Mouse (Mus musculus) left cerebral cortex, postnatal 25 days (tissue): ENCODE data around the gene Espnl. TPM values are rescaled to one million over a fixed set of nuclear protein-coding genes. Genes with fewer than 3 reads are reported as not detected.

Experiments used
- DNase-seq, 2 experiments: peaks; one replicate each; pipeline ENCODE4 v3.0.0; 2022; ENCODE audit warnings: low spot score in 2 of 2, mixed read lengths in 1 of 2
- intact Hi-C: fragments of 180-260 bp; cut with DNase I; formaldehyde crosslinking; loops from one replicate; pipeline ENCODE4 v1.15.1; 2025
- total RNA-seq, 2 experiments: library from RNA; stranded (reverse); gene quantifications; 2 replicates each; pipeline ENCODE4 v1.2.3; 2021

Espnl gene
- under 1 TPM; 0.14 to 0.27 TPM for total RNA-seq

DNA sequence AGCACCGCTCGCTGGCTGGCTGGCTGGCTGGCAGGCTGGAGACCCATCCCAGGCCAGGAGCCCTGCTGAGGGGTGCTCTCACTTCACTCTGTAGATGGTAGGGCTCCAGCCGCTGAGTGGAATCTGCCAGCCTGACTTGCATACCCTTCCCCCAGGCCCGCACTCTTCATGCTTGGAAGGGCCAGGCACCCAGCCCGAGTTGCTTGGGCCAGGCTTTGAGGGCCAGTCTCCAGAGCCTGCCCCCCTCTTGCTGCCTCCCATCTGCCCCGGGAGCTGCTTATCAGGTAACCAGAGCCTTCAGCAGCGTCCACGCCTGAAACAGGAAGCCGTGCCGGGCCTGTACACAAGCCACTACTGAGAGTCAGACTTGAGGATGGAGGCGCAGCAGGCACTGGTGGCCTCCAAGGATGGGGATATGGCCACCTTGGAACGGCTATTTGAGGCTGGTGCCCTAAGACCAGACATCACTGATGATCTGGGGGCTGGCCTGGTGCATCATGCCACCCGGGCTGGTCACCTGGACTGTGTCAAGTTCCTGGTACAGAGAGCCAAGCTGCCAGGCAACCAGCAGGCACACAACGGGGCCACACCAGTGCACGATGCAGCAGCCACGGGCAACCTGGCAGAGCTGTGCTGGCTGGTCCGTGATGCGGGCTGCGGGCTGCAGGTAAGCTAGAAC lies at the start of gene Espnl:
Espnl (plus strand) TSS at position 316 of the 679 bp plus-strand sequence.
- no peak for DNase-seq
- intact Hi-C loops: no loop called here

DNA sequence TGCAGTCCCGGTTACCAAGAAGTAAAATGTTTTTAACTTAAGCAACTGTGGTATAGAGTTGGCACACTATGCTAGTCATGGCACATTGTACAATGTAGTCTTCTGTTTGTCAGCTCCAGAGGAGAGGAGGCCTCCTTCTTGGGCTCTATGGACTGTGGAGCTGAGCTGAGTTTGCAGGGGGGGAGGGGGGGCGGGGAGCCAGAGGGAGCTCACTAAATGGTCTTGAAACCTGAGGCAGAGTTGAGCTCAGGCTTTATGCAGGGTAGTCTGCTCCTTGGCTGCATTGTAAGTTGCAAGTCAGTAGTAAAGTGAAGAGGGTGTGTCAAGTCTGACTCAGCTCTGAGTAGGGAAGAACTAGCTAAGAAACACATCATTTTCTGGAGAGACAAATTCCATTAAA lies 49.6 kb upstream of the Espnl start:
- intact Hi-C loops: no loop called here
- DNase-seq: peak in 1 of 2 experiments; percentile 33

DNA sequence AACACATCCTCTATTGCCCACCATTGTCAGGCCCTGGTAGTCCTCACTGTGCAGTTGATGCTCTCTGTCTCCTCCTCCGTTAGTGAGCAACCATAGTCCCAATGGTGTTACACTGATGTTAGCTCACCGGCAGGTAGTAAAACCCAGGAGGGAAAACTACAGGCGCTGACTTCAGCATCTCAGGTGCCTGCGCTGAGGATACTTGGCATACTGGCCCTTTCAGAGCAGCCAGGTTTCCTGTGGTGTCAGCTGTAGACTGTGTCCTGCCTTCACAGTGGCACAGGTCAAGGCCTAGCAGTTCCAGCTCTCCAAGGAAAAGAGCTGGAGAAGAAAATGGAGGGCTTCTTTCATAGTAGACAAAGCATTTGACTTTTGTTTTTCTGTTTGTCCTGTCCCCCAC lies 45.3 kb upstream of the Espnl start:
- no peak for DNase-seq
- intact Hi-C loops: no loop called here

DNA sequence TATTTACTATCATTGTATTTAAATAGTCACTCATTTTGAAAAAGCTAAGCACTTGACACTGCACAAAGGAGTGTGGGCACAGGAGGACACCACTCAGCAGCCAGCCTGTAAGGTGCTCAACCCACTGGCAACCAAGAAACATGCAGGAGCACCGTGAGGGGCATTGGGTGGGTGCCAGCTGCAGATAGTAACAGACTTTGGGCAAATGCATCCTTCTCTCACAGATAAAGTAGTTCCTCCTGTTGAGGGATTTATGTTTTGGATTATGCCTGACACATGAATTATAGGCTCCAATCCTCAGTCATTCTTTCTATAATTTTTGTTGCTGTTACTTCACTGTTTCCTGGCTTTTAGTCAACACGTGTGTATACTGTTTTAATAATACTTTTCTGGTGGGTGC lies 44.4 kb upstream of the Espnl start:
- DNase-seq: no peak

DNA sequence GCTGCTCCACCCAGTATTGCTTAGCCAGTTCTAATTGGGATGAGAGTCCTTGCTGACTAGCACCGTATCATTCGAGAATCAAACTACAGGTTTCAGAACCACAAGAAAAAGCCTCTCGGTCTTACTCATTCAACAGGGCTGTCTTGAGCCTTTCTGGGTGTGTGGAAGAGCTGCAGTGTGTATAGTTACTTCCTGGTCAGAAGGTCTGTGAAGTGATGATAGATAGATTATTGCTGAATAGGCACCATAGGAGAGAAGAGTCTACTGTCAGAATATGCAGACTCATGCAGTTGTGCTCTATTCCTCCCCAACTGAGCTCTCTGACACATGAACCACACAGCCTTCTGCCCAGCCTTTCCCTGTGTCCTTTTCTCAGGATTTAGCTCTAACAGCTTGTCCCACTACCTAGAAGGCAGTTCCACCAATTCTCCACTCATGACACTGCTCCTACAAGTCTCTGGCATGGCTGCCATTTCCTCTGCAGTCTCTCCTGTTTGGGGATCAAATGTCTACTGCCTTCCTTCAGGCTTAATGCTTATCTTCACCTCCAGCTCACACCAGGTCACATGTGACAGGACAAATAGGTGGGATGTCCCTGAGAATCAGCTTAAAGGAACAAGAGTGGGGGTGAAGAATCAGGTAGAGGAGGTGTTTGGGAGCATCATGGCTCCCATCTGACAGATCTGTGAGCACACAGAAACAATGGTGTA lies 43.3 kb upstream of the Espnl start:
- intact Hi-C loops: no loop called here
- DNase-seq: no peak

More for the DNA sequence above, 44.4 kb upstream of the Espnl start:
- intact Hi-C loops: no loop called here

DNA sequence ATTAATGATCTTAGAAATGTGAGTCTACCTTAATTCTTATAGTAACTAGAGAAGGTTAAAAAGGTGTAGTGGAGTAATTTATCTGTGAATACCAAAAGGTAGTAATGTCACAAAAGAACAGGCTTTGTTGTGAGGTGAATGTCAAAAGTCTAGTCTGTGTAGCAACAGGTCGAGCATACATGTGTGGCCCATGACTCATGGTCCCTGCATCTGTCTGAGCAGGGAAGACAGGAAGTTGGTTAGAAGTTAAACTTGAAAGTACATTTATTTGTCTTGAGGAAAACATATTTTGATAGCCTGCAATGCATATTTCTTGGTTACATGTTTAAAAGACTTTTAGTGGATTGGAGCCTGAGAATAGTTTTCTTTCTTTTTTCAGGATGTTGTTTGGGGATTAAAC lies 42.7 kb upstream of the Espnl start:
- no peak for DNase-seq
- intact Hi-C loops: no loop called here

DNA sequence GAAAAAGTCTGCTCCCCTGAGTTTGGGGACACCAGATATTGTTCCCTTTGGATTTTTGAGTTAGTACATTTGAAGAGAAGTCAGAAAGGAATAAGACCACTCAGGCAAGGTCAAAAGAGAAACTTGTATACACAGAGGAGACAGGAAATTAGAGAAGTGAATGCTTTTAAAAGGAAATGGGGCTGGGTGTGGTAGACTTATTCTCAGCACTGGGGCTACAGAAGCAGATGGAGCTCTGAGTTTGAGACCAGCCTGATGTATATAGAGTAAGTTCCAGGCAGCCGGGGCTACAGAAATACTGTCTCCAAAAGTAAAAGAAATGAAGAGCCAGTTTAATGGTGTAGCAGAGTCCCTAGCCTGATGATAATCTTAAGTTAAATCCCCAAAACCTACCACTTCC lies 39.3 kb upstream of the Espnl start:
- DNase-seq: no peak
- intact Hi-C loops: no loop called here

DNA sequence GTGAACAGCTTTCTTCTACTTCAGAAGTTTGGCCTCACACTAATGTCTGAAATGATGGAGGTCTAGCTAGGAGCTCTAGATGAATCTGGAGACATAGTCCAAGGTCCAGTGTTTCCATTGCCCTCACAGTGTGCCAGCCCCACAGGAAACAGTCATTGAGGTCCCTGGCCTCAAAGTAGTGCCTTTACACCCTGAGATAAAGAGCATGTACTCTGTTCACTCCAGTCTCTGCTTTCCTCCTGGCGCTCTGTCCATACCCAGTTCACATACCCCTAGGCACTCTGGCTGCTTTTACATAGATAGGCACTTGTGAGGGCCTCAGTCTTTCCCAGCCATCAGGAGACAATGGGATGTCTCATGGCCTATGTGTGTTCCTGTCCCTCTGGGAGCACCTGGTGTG lies 32.5 kb upstream of the Espnl start:
- intact Hi-C loops: no loop called here
- no peak for DNase-seq

DNA sequence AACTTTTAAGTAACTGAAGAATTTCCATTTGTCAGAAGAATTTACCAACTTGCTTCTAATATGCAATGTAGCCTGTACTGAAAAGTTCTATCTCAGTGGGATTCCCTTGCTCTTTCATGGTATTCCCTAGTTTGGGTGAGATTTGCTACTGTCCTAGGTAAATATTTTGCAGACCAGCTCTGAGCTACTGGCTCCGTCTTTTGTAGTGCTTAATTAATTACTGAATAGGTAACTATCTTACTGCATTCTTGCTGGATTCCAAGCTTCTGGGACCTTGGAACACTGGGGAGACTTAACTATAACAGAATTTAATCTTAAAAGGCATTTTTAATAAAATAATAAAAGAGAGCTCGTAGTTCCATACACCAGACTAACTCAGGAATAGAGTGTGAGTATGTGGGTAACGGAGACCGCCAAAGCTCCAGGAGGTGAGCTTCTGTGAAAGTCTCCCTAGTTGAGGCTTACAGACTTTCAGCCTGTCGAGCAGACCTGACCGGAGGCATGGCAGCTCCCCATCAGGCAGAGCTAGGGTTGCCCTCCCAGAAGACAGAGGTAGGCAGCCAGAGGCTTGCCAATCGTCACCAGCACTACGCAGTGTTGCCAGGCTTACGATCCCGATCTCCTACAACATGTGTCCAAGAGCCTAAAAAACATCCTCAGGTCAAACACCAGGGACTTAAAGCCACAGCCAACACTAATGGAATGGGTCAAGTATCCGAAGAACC lies 29.6 kb upstream of the Espnl start:
- intact Hi-C loops: no loop called here
- DNase-seq: no peak

DNA sequence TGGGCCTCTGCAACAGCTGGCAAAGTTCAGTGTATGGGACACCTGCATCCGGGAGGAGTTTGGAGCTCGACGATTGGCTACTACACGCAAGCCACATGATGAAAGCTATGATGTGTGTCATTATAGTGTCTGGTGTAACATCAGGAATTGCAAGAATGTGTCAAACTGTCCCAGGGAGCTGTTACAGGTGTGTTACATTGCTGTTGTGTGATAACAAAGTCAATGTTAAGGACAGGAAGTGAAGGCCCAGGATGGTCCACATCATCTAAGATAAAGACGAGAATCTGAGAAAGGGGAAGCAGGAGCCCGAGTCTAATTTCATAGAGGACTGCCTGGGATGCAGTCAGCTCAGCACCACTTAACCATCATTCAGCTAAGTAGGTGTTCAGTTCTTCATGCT lies 26.3 kb upstream of the Espnl start:
- intact Hi-C loops: loop anchor here (5.0 kb wide), 1 partner anchor 43 kb away; the partner anchor contains the start of gene Ube2f
- DNase-seq: no peak

DNA sequence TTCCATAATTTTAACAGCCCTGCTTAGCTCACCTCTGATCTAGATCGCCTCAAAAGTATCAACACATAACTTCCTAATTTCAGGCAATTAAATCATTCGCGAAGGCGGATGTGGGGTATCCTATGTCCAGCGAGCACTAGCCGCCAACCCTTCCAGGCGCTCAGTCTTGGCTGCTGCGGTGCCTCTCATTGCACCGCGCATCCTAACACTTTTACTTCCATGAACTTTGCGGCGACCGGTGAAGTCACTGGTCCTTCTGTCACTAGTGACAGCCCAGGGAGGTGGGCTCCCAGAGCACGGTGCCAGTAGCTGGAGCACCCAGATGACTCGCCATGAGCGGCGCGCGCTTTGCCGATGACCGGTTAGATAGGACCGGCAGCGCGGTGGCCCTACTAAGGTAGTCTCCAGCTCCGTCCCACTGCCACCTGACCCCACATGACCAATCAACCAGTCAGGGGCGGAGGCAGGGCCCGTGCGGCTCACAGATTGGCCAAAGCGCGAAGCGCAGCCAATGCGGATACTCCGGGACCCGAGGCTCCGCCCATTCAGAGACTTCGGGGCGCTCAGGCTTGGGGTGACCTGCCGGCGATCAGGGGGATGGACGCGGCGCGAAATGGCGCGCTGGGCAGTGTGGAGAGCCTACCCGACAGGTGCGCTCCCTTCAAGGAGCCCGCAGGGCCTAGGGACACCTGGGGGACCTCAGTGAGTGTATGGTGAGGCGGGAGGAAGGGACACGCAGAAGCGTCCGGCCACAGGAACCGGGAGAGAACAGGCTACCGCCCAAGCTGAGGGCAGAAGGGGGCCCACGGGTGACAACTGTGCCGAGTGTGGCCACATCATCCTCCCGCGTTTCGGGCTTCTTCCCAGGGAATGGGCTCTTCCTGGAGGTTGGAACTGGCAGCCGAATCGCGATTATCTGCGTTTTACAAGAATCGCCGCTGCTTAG lies 23.8 kb upstream of the Espnl start, which contains the start of gene Scly:
Scly (plus strand) TSS at position 540 of the 946 bp plus-strand sequence.
- intact Hi-C loops: loop anchor here (5.0 kb wide), 1 partner anchor 46 kb away; the partner anchor contains the start of gene Ube2f
- DNase-seq: peak; percentile 95 to 98

DNA sequence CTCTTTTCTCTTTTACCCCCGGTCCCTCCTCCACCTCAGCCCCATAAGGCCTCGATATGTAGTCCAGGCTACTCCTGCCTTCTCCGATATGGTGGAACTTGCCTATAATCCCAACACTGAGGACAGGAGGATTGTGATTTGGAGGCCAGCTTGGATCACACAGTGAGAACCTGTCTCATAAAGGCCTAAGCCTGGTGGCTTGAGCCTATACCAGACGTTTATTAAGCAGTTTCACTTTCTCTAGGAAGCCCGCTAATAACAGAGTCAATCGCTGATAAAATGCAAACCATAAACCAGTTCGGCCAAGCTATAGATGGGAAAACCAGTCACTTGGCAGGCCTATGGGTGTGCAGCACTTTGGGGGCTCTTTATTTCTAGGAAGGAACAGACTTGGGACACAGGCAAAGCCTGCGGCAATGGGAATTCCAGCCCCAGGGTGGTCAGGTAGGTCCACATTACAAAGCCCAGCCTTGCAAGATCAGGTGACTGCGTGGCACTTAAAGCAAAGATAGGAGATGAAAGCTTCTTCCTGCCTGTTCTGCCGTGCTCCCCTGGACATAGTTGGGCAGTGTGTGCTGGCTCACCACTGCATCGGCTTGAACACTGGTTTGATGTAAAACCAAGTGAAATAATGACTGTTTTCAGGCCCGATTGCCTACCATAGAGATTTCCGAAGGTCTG lies 22.7 kb upstream of the Espnl start:
- no peak for DNase-seq
- intact Hi-C loops: loop anchor here (5.0 kb wide), 1 partner anchor 47 kb away; the partner anchor contains the start of gene Ube2f

DNA sequence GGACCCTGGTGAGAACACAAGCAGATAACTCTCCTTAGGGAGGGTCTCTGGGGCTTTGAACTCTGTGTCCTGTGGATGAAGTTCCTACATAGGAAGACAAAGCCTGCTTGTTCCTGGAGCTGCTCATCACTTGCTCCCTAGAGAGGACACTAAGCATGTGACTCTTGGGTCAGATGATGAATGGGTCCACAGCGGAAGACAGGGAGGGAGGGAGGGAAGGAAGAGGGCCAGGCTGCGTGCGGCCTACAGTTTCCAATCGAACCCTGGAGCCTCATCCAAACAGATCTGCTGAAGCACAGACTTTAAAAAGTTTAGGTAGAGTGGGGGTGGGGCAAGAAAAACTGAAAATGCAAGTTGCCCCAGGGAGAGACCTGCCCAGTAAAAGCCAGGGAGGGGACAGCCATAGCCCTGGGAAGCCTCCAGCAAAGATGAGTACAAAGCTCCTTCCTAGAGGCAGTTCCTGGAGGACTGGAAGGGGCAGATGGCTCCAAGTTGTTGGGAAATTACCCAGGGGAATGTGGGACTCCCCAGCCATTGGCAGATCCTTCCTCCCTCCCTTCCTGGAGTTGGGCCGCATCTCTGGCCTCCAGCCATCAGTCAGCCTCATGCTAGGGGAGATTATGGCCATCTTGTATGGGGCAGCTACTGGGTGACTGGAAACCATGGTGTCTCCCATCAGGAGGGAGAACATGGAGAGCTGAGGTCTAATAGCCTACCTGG lies 22.0 kb upstream of the Espnl start:
- intact Hi-C loops: loop anchor here (5.0 kb wide), 1 partner anchor 48 kb away; the partner anchor contains the start of gene Ube2f

DNA sequence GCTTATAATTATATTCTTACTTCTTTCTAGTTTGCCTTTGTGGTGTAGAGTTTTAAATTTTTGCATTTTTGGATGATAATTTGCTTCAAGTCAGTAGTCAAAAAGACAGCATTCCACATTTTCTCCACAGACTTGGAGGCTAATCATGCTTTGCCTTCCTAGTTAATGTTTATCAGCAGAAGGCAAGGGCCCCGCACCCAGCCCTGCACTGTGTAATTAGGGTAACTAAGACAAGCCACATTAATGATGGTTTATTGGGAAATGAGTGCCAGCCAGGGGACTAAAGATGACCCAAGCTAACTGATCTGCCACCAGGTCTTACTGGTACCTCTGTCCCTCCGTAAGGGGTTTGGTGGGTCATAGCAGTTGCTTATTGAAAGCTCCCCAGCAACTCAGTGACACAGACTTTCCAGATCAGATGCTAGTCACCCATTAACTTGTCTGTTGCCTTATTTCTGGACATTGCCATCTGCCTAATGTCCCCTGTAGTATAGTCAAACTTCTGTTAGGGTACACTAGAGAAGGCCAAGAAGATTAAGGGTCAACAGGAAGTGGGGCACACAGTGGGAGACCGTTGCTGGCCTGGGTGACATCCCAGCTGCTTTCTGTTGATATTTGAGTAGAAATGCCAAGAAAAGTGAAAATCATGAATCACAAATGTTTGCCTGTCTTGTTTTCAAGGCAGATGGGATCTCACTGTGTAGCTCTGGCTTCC lies 20.5 kb upstream of the Espnl start:
- DNase-seq: no peak
- intact Hi-C loops: no loop called here

More for the DNA sequence above, 22.0 kb upstream of the Espnl start:
- no peak for DNase-seq

DNA sequence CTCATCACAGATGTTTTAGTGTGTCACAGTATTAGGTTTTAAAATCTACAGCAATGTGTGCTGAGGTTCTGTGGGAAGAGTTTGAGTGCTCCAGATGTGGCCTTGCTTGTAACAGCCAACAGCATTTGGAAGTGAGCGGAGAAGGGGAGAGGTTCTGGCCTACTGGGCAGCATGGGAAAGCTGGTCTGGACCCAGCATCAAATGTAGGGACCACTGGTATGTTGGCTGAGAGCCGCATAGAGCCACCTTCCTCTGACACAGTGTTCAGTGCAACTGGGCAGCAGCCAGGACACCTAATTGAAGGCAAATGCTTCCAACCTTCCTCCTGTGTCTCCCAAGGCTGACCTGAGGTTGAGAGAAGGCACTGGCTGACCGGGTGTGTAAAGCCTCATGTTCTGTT lies 19.9 kb upstream of the Espnl start:
- no peak for DNase-seq
- intact Hi-C loops: no loop called here

DNA sequence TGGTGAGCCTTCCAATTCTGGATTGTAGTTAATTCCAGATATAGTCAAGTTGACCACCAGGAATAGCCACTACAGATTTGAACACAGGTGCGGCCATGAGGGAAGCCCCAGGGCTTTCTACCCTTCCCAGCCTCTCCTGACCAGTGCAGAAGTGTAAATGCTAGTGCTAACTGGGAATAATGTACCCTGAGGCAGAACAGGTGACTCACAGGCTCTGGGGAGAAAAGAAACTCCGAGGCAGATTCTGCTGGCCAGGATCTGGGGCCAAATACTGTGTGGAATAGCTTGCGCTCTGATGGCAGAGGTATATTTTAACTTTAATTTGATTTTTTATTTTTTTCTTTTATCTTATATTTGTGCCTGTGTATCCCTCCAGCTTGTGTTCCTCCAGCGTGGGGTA lies 17.3 kb upstream of the Espnl start:
- DNase-seq: no peak
- intact Hi-C loops: no loop called here

DNA sequence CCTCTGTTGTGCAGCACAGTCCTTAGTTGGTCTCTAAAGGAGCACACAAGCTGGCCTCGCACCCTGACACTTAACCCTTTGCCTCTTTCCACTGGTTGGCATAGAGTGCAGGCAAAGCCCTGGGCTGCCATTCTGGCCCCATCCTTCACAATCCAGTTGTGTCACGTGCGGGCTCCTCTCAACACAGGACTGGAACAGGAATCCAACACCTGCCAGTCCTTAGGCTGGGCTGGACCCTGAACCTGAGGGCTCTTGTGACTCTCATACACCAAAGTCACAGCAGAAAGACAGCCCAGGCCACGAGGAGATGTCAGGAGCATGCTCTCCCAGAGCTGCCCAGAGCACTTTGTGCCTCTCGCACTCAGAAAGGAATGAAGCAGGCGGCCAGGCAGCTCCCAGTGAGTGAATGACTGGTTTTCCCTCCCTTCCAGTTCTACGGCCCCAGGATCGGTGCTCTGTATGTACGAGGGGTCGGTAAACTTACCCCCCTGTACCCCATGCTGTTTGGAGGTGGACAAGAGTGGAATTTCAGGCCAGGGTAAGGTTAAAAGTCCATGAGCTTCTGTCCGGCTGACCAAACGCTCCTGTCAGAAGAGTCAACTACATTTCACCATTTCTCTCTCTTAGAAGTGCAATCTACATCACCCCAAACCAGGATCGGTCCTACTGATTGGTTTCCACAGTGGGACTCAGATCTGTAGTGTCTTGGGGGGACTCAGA lies 12.3 kb upstream of the Espnl start:
- no peak for DNase-seq
- intact Hi-C loops: no loop called here
